Mouse (Mus musculus): ENCODE results near the gene Ank2. TPM values are rescaled to one million over a fixed set of nuclear protein-coding genes. Genes with fewer than 3 reads are reported as not detected.

The Ank2 gene
- polyA plus RNA-seq, 1 experiment = 4.6 TPM

DNA sequence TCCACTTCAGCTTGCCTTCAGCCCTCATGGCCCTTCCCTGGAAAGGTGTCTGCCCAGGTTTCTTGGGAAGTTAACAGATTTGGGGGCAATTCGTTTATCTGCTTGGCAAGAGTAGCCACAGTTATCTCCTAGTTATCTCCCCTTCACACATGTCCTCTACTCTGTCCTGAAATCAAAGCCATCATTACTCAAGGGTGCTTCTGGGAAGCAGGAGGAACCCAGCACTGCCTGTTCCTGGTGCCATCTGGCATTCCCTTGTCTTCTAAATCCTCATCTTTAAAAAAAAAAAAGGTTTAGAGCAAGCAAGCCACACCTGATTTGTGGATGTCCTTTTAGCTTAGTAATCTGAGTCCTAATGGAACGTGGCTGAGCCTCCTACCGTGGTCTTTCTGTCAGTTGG, 335.4 kb downstream of the Ank2 start:
- H3K27me3 ChIP-seq (ENCODE audit: control insufficient read depth, insufficient read depth, low read length) = peaks cover 4% of the 10 kb centered on the region
- TF ChIP-seq POLR2A (IDR thresholded peaks at IDR 0.05; ENCODE audit: control insufficient read depth, extremely low read depth, insufficient read depth, low read length, poor library complexity) (no peak), CTCF (IDR thresholded peaks at IDR 0.05; ENCODE audit: borderline replicate concordance, control insufficient read depth, extremely low read depth, insufficient read depth, low read length, poor library complexity) (no peak)
- no peaks in the 10 kb centered on the region for H3K36me3 ChIP-seq (ENCODE audit: control insufficient read depth, insufficient read depth, low read length)
- no peaks in the 10 kb centered on the region for H3K4me1 ChIP-seq (replicated peaks; ENCODE audit: control insufficient read depth, insufficient read depth, low read length)
- 66% methylated on average over 3 of the region's 3 CpGs for WGBS
- no peak for DNase-seq
- H3K27ac ChIP-seq (ENCODE audit: control insufficient read depth, insufficient read depth, low read length) = no peak overlapping the region
- H3K4me3 ChIP-seq (ENCODE audit: control insufficient read depth, insufficient read depth, low read length) = no peak overlapping the region

DNA sequence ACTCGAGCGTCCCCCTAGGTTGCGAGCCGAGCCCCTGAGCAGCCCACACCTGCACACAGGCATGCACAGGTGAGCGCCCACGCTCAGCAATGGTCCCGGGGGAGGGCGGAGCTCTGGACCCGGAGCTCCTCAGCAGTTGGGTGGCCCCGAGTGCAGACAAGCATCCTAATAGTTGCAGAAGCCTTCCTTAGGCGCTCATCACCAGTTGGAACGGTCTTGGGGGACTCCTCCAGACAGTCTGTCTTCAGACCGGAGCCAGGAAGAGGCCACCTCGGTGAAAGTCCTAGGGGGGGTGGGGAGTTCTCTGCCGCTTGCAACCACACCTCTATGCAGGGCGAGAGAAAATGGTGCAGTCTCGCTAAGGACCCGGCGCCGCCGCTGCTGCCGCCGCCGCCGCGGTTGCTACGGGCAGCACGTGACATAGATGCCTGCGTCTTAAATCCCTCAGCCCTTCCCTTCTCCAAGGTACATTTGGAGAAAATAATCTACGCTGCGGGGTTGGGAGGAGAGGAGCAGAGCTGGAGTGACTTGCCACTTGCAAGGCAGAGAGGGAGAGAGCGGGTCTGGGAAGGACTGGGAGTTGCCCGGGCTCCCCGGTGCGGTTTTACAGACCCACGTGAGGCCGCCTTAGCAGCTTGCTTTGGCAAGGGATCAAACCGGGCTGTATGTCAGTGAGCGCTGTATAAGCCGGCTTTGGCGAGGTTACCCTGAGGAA, 337.0 kb downstream of the Ank2 start:
- 2% methylated on average over 41 of the region's 41 CpGs for WGBS
- no peak for TF ChIP-seq CTCF (IDR thresholded peaks at IDR 0.05; ENCODE audit: borderline replicate concordance, control insufficient read depth, extremely low read depth, insufficient read depth, low read length, poor library complexity)
- no peak for TF ChIP-seq POLR2A (IDR thresholded peaks at IDR 0.05; ENCODE audit: control insufficient read depth, extremely low read depth, insufficient read depth, low read length, poor library complexity)
- Histone ChIP-seq H3K4me3 (ENCODE audit: control insufficient read depth, insufficient read depth, low read length) (no peak overlapping the region), H3K27ac (ENCODE audit: control insufficient read depth, insufficient read depth, low read length) (no peak overlapping the region), H3K36me3 (ENCODE audit: control insufficient read depth, insufficient read depth, low read length) (no peaks in the 10 kb centered on the region), H3K4me1 (replicated peaks; ENCODE audit: control insufficient read depth, insufficient read depth, low read length) (no peaks in the 10 kb centered on the region), H3K27me3 (ENCODE audit: control insufficient read depth, insufficient read depth, low read length) (peaks cover 4% of the 10 kb centered on the region)
- no peak for DNase-seq

DNA sequence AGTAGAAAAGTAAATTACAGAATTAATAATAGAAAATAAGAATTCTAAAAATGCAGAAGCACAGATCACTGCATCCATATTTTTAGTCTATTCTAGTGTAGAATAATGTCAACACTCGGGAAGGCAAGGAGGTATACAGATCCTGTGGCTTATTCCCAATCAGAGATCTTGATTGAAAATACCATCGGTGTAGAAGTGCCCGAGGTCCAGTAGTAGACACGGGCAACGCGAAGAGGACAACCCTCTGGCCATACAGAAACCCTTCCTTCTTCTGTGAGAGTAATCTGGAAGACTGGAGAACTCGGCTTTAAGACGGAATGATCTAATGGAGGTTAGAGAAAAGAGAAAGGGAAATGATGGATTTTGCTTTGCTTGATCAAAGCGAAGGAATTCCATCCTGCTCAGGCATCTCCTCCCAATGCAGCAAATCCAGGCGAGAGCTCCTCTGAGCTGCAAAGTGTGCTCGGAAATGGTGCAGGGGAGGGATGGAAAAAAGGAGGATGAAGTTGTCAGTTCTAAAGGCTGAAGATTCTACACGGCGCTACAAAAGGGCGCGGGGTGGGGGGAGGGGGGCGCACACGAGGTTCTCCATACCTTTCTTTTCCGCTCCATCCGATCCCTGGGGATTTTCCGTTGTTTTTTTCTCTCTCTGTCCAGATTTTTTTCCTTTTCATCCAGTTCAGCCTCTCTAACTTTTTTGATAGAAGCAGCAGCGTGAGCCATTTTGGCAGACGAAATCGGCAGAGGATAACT, 337.9 kb downstream of the Ank2 start:
- Histone ChIP-seq H3K27ac (ENCODE audit: control insufficient read depth, insufficient read depth, low read length) (no peak overlapping the region), H3K27me3 (ENCODE audit: control insufficient read depth, insufficient read depth, low read length) (peaks cover 4% of the 10 kb centered on the region), H3K4me1 (replicated peaks; ENCODE audit: control insufficient read depth, insufficient read depth, low read length) (no peaks in the 10 kb centered on the region), H3K36me3 (ENCODE audit: control insufficient read depth, insufficient read depth, low read length) (no peaks in the 10 kb centered on the region), H3K4me3 (ENCODE audit: control insufficient read depth, insufficient read depth, low read length) (no peak overlapping the region)
- 15% methylated on average over 23 of the region's 23 CpGs for WGBS
- TF ChIP-seq CTCF (IDR thresholded peaks at IDR 0.05; ENCODE audit: borderline replicate concordance, control insufficient read depth, extremely low read depth, insufficient read depth, low read length, poor library complexity) (no peak), POLR2A (IDR thresholded peaks at IDR 0.05; ENCODE audit: control insufficient read depth, extremely low read depth, insufficient read depth, low read length, poor library complexity) (no peak)
- DNase-seq = no peak

DNA sequence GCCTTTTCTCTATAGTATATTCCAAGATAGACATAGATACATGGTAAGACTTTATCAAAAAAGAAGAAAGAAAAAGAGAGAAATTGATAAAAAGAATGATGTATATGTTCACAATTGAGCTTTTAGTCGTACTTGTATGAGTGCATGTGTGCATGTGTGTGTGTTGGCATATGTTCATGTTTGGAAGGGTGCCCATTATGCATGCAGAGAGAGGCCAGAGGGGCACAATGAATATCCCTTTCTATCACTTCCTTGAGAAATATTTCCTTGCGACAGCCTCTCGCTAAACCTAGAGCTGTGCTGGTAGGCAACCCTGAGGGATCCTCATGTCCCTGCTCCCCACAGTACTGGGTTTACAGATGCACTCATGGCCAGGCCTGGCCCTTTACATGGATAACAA, 341.4 kb downstream of the Ank2 start:
- 98% methylated on average over 3 of the region's 3 CpGs for WGBS
- no peak for DNase-seq
- Histone ChIP-seq H3K4me1 (replicated peaks; ENCODE audit: control insufficient read depth, insufficient read depth, low read length) (no peaks in the 10 kb centered on the region), H3K4me3 (ENCODE audit: control insufficient read depth, insufficient read depth, low read length) (no peak overlapping the region), H3K27ac (ENCODE audit: control insufficient read depth, insufficient read depth, low read length) (no peak overlapping the region), H3K36me3 (ENCODE audit: control insufficient read depth, insufficient read depth, low read length) (no peaks in the 10 kb centered on the region), H3K27me3 (ENCODE audit: control insufficient read depth, insufficient read depth, low read length) (peaks cover 4% of the 10 kb centered on the region)
- TF ChIP-seq CTCF (IDR thresholded peaks at IDR 0.05; ENCODE audit: borderline replicate concordance, control insufficient read depth, extremely low read depth, insufficient read depth, low read length, poor library complexity) = no peak
- TF ChIP-seq POLR2A (IDR thresholded peaks at IDR 0.05; ENCODE audit: control insufficient read depth, extremely low read depth, insufficient read depth, low read length, poor library complexity) = no peak

DNA sequence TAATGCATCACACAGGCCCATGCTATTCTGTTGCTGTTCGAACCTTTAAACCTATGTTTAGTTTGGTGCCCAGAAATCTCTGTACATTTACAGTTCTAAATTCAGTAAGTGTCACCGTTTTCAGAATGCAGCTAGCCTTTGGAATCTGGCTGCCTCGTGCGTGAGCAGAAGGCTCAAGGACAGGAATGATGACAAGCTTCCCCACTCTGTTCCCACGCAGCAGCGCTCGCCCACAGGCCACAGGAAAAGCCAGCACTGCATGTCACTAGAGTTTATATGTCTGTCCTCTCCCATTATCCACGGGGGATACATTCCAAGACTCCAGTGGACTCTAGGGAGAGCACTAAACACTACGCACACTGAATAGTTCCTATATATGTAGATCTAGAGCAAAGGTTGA, 343.1 kb downstream of the Ank2 start:
- no peaks in the 10 kb centered on the region; the same call in 1 of the 2 replicates for H3K27me3 ChIP-seq (ENCODE audit: control insufficient read depth, insufficient read depth, low read length)
- no peaks in the 10 kb centered on the region for H3K36me3 ChIP-seq (ENCODE audit: control insufficient read depth, insufficient read depth, low read length)
- no peaks in the 10 kb centered on the region for H3K4me1 ChIP-seq (replicated peaks; ENCODE audit: control insufficient read depth, insufficient read depth, low read length)
- DNase-seq = no peak
- no peak overlapping the region for H3K27ac ChIP-seq (ENCODE audit: control insufficient read depth, insufficient read depth, low read length)
- no peak for TF ChIP-seq CTCF (IDR thresholded peaks at IDR 0.05; ENCODE audit: borderline replicate concordance, control insufficient read depth, extremely low read depth, insufficient read depth, low read length, poor library complexity)
- TF ChIP-seq POLR2A (IDR thresholded peaks at IDR 0.05; ENCODE audit: control insufficient read depth, extremely low read depth, insufficient read depth, low read length, poor library complexity) = no peak
- 91% methylated on average over 9 of the region's 9 CpGs for WGBS
- H3K4me3 ChIP-seq (ENCODE audit: control insufficient read depth, insufficient read depth, low read length) = no peak overlapping the region

DNA sequence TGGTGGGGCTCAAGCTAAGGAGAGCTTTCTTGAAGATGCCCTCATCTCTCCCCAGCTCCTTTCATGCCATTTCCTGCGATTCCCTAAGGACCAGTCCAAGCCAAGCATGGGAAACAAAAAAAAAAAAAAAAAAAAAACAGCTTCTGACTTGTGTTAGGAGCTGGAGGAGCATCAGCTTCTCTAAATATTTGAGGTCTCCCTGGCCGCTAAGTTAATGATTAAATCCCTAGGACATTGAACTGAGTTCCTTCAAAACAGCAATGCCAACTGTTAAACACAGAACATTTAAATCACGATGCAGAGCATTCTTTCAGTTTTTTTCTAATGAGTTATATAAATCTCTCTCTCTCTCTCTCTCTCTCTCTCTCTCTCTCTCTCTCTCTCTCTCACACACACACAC, 345.3 kb downstream of the Ank2 start:
- 93% methylated on average over 3 of the region's 3 CpGs for WGBS
- Histone ChIP-seq H3K36me3 (ENCODE audit: control insufficient read depth, insufficient read depth, low read length) (no peaks in the 10 kb centered on the region), H3K27me3 (ENCODE audit: control insufficient read depth, insufficient read depth, low read length) (no peaks in the 10 kb centered on the region), H3K27ac (ENCODE audit: control insufficient read depth, insufficient read depth, low read length) (no peak overlapping the region), H3K4me3 (ENCODE audit: control insufficient read depth, insufficient read depth, low read length) (no peak overlapping the region), H3K4me1 (replicated peaks; ENCODE audit: control insufficient read depth, insufficient read depth, low read length) (no peaks in the 10 kb centered on the region)
- DNase-seq = no peak
- TF ChIP-seq CTCF (IDR thresholded peaks at IDR 0.05; ENCODE audit: borderline replicate concordance, control insufficient read depth, extremely low read depth, insufficient read depth, low read length, poor library complexity) (no peak), POLR2A (IDR thresholded peaks at IDR 0.05; ENCODE audit: control insufficient read depth, extremely low read depth, insufficient read depth, low read length, poor library complexity) (no peak)

Measured in thymus, adult 2 months (tissue).